Mouse (Mus musculus) CD4-positive helper T cell, adult 2 months (primary cell): ENCODE data around the gene Ptprs.

Experiments used
- DNase-seq: peaks from one replicate; pipeline ENCODE4 v3.0.0-alpha.2; 2012; ENCODE audit warnings: low read depth, missing footprints, low spot score

The Ptprs gene

GRCm38 (mm10) chr17:56380286-56380685 is 96.0 kb downstream of the Ptprs start:
- no peak for DNase-seq

GRCm38 (mm10) chr17:56379281-56379834 is 96.9 kb downstream of the Ptprs start:
- DNase-seq: no peak

GRCm38 (mm10) chr17:56374851-56375250 is 101.4 kb downstream of the Ptprs start:
- no peak for DNase-seq

- no peak for DNase-seq
These were observed 102.9 kb downstream of the Ptprs start for GRCm38 (mm10) chr17:56373136-56374034.

GRCm38 (mm10) chr17:56372109-56372508 is 104.2 kb downstream of the Ptprs start:
- no peak for DNase-seq

DNA sequence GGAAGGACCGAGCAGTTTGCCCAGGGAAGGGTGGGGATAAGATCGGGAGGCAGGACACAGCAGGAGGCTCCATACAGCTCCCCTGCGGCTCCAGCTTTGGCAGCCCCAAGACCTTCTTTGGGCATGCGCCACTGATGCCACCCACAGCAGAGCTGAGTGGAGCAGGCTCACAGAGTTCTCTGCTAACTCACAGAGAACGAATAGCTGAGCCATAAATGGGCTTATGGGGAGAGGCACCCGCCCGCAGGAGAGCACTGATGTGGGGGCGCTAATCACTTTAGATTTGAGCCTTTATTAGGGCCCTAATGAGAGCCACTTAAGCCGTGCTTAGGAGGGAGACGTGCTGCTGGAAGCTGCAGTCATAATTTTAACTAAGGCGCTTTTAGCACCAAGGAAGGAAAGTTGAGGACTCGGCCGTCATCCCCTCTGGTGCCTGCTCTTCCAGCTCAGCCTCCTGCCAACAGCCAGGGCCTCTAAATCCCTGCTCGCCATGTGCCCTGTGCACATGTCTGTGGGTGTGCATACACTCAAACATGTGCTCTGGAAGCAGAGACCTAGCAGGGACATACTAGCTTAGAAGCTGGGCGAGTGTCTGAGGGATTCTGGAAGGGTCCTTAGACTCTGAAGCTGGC is 105.1 kb downstream of the Ptprs start:
- DNase-seq: no peak

GRCm38 (mm10) chr17:56370090-56370489 is 106.2 kb downstream of the Ptprs start:
- no peak for DNase-seq

DNA sequence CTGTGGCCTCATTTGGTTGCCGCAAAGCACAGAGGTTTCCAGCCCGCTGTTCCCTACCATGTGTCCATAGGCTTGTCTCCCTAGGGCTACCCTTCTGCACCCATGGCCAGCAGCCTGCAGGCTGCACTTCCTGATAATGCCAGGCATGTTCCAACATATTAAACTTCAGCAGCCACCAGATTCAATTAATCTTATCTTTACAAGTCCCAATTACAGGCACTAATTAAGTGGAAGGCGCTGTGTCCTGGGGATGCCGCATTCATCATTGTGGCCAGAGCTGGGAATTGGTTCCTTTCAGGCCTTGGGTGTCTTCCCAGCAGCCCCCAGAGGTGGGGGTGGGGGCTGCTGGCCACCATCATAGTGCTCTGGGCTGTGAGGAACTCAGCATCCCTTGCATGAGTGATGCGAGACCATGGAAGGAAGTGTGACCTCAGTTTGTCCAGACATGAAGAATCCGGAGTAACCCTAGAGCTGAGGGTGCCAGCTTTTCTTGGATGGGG is 107.9 kb downstream of the Ptprs start:
- no peak for DNase-seq

- no peak for DNase-seq
These were observed 110.3 kb downstream of the Ptprs start for GRCm38 (mm10) chr17:56365791-56366673.
